Mouse (Mus musculus): ENCODE data around the gene Gm8082. TPM values are rescaled to one million over a fixed set of nuclear protein-coding genes. Genes with fewer than 3 reads are reported as not detected.

The Gm8082 gene
- polyA plus RNA-seq (2012; rRNA removed), result not detected in 2 replicates

DNA sequence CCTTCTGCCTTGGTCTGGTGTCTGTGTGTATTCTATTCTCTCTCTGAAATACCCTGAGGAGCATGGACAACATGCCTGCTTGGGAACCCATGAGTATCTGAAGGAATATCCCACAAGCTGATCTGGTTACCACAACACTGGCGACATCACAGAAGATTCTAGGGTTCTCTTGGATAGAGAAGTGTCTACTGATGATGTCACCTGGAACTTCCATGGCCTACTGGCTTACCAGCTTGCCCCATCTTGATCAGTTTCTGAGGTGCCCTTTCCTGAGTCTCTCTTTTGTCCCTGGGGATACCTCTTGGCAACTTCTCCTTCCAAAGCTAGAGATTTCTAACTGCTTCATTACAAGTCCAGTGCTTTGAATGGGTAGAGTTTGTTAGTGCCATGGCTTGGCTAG lies at the start of gene Gm8082:
Gene Gm8082, minus strand, starts transcription at position 101 of the 400 bp plus-strand sequence.

DNA sequence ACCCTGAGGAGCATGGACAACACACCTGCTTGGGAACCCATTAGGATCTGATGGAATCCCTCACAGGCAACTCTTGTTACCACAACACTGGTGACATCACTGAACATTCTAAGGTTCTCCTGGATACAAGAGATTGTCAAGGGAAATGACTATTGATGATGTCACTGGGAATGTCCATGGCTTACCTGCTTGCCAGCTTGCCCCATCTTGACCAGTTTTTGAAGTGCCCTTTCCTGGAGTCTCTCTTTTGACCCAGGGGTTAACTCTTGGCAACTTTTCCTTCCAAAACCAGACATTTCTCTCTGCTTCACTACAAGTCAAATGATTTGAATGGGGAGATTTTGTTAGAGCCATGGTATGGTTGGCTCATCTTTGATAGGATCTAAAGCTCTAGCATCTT lies 22.1 kb upstream of the Gm8082 start, which contains the start of gene Gm10376:
Gene Gm10376, minus strand, starts transcription at position 101 of the 400 bp plus-strand sequence.

Other genes with a start within 250 kb of the Gm8082 start
- not detected in 2 replicates for gene Gm3015, start 224.8 kb downstream of the Gm8082 start, polyA plus RNA-seq (2012; rRNA removed)
- gene Gm10377, start 195.6 kb downstream of the Gm8082 start, polyA plus RNA-seq (2012; rRNA removed), result not detected in 2 replicates
- not detected in 2 replicates for gene Gm21977, start 140.1 kb downstream of the Gm8082 start, polyA plus RNA-seq (2012; rRNA removed)
- gene Gm10376, start 22.0 kb upstream of the Gm8082 start, polyA plus RNA-seq (2012; rRNA removed), result not detected in 2 replicates
- gene Gm8094, start 83.0 kb upstream of the Gm8082 start, polyA plus RNA-seq (2012; rRNA removed), result not detected in 2 replicates
- not detected in 2 replicates for gene Gm8104, start 107.0 kb upstream of the Gm8082 start, polyA plus RNA-seq (2012; rRNA removed)
- gene Gm7233, start 186.2 kb upstream of the Gm8082 start, polyA plus RNA-seq (2012; rRNA removed), result not detected in 2 replicates
- not detected in 2 replicates for gene Gm8122, start 241.7 kb upstream of the Gm8082 start, polyA plus RNA-seq (2012; rRNA removed)

Measured in liver, embryonic 14 days (tissue).